Mouse (Mus musculus) midbrain, embryonic 11.5 days (tissue): ENCODE measurements around the gene Sorcs2. TPM values are rescaled to one million over a fixed set of nuclear protein-coding genes. Genes with fewer than 3 reads are reported as not detected.

Experiments
- ATAC-seq: fragments of 200-750 bp; cut with Nextera tagmentation; 2 replicates; pipeline ENCODE4 v1.8.0; 2017; ENCODE audit warnings: moderate TSS enrichment, moderate library complexity; ENCODE audit not compliant: low FRiP score
- DNase-seq: peaks from one replicate; pipeline ENCODE4 v3.0.0; 2015; ENCODE audit warnings: low spot score; ENCODE audit errors: missing footprints
- H3K27ac ChIP-seq: fragments of 300-500 bp; sonication (generic); 2 replicates; pipeline ENCODE4 v1.5.1; 2014; ENCODE audit warnings: low read depth, low read length
- H3K27me3 ChIP-seq: fragments of 300-500 bp; sonication (generic); 2 replicates; pipeline ENCODE4 v1.6.1; 2014; ENCODE audit warnings: mild to moderate bottlenecking, low read length, moderate library complexity, mixed read lengths; ENCODE audit not compliant: control insufficient read depth, insufficient read depth
- H3K36me3 ChIP-seq: fragments of 300-500 bp; sonication (generic); 2 replicates; pipeline ENCODE4 v1.6.1; 2014; ENCODE audit warnings: mild to moderate bottlenecking, low read length, moderate library complexity, mixed read lengths; ENCODE audit not compliant: control insufficient read depth, insufficient read depth
- H3K4me1 ChIP-seq: fragments of 300-500 bp; sonication (generic); 2 replicates; pipeline ENCODE4 v1.6.1; 2014; ENCODE audit warnings: low read length; ENCODE audit not compliant: control insufficient read depth, insufficient read depth
- H3K4me2 ChIP-seq: fragments of 300-500 bp; sonication (generic); 2 replicates; pipeline ENCODE4 v1.6.1; 2014; ENCODE audit warnings: mild to moderate bottlenecking, moderate library complexity
- H3K4me3 ChIP-seq: fragments of 300-500 bp; sonication (generic); 2 replicates; pipeline ENCODE4 v1.5.1; 2014; ENCODE audit warnings: low read depth, low read length
- H3K9ac ChIP-seq: fragments of 300-500 bp; sonication (generic); 2 replicates; pipeline ENCODE4 v1.6.1; 2014; ENCODE audit warnings: low read length
- H3K9me3 ChIP-seq: fragments of 300-500 bp; sonication (generic); 2 replicates; pipeline ENCODE4 v1.6.1; 2016; ENCODE audit warnings: low read length; ENCODE audit not compliant: control insufficient read depth
- WGBS: fragments of 180-500 bp; shearing (Covaris S2); extraction: QIAGEN DNeasy Blood & Tissue Kit; methylation state at CpG from one replicate; pipeline ENCODE4 v1.1.7; 2014; 5-methylcytosine and 5-hydroxymethylcytosine counted together
- polyA plus RNA-seq: library from polyadenylated mRNA; unstranded; fragments of >200 nt; fragmentation: Nextera tagmentation; extraction: Ambion mirVana; gene quantifications from 2 replicates; pipeline ENCODE4 v1.2.1, GENCODE M21; 2014

The Sorcs2 gene
- polyA plus RNA-seq, 1 experiment from 2014 or later = 7.3 TPM

DNA sequence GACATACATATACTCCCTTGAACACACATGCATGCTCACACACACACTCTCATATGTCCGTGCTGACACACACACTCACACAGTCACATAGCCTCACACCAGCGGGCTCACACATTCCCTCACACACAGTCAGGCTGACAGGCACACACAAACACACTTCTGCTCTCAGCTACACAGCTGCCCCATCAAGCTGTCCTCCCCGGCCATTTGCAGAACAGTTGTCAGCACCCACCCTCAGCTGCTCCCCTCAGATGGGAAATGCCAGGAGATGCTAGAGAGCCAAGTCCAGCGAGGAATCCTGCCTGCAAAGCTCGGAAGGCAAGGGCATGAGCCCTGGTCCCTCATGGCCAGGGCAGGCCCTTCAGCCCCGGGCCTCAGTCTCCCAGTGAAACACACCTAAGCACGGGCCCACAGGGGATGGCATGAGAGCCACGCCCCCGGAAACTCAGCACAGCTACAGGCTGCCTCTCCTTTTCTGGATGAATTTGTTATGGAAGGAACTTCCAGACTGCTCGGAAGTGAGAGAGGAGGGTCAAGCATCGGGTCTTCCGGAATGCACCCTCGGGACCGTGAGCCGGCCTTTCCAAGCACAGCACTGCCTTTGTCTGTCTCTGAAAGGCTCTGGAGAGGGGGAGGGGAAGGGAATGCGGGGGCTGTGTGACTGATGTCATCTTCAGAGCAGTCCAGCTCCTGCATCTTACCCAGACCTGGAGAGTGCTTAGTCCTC, 84.4 kb downstream of the Sorcs2 start:
- Histone ChIP-seq H3K4me3 (no peak overlapping the region), H3K27ac (peak overlapping the region; percentile 50), H3K4me1 (peaks cover 15% of the 10 kb centered on the region), H3K27me3 (no peaks in the 10 kb centered on the region), H3K36me3 (no peaks in the 10 kb centered on the region), H3K9me3 (no peaks in the 10 kb centered on the region), H3K4me2 (peak overlapping the region; percentile 6; the same call in 1 of the 2 replicates), H3K9ac (peak overlapping the region; percentile 50)
- ATAC-seq = peak; percentile 83
- 29% methylated on average over 16 of the region's 16 CpGs for WGBS
- DNase-seq = peak; percentile 91

DNA sequence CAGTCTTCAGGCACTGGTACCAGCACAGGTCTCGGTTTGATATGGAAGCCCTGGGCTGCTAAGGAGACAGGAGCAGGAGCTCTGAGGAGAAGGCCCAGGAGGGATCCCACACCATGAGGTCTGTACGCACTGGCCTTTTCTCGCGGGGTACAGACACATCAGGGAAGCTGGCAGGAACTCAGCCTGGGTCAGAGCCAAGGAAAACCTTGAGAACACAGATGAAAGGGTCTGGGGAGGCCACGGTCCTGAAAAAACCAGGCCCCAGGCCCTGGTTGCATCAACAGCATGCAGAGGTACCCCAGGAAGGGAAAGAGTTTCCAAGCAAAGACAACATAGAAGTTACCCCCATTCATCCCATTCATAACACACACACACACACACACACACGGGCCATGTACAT, 85.0 kb downstream of the Sorcs2 start:
- Histone ChIP-seq H3K4me1 (peaks cover 15% of the 10 kb centered on the region), H3K9me3 (no peaks in the 10 kb centered on the region), H3K9ac (no peak overlapping the region), H3K36me3 (no peaks in the 10 kb centered on the region), H3K27me3 (no peaks in the 10 kb centered on the region), H3K4me3 (no peak overlapping the region), H3K4me2 (no peak overlapping the region), H3K27ac (no peak overlapping the region; the same call in 1 of the 2 replicates)
- DNase-seq (peak; percentile 83), ATAC-seq (no peak)
- 83% methylated on average over 6 of the region's 6 CpGs for WGBS

DNA sequence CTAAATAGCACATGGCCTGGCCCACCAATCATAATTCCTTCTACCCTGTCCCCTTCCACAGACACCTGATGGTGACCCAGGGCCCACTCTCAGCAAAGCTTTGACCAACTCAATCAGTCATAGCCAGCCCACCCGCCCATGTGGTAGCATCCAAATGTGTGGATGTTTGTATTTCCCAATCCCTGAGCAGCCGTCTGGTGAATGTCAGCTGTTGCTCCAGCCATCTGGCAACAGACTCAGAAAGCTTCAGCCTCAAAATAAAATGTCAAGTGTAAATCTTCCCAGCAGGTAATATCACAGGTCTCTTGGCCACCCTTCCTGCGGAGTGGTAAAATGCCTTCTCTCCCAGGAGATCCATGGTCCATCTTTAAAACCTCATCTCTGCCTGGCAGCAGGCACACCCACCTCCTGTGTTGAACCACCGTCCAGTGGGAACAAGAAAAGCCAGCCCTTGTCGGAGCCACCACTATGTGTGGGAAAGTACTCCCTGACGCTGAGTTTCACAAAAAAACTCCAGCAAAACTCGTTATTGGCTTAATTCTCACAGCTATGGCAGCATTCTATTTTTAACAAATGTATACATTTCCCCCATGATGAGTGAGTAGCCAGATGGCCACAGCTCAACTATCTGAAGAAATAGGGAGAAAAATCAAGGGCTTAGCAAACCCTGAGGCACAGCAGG, 93.5 kb downstream of the Sorcs2 start:
- 82% methylated on average over 7 of the region's 7 CpGs for WGBS
- no peaks in the 10 kb centered on the region for H3K36me3 ChIP-seq
- peak; percentile 69 for DNase-seq

DNA sequence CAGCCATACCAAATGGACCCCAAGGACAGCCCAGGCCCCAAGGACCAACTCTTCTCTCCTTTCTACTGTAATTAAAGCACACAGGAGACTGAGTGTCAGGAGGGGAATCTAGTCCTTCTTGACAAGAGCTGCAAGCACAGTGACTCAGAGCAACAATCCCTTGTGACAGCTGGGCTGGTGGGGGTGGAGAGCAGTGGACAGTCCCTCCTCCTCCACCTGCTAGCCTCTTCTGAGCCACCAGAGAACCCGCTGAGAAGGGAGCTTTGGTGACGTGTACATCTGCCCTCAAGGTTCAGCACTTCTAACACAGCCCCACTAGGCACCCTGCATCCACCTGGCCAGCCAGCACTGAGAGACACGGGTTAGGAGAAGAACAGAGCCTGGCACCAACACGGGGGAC, 96.8 kb downstream of the Sorcs2 start:
- Histone ChIP-seq H3K4me3 (no peak overlapping the region), H3K27me3 (no peaks in the 10 kb centered on the region), H3K9ac (no peak overlapping the region), H3K9me3 (no peaks in the 10 kb centered on the region), H3K27ac (no peak overlapping the region), H3K4me2 (no peak overlapping the region), H3K4me1 (no peaks in the 10 kb centered on the region), H3K36me3 (no peaks in the 10 kb centered on the region)
- ATAC-seq (no peak), DNase-seq (no peak)
- 69% methylated on average over 4 of the region's 4 CpGs for WGBS

More for the DNA sequence above, 93.5 kb downstream of the Sorcs2 start:
- Histone ChIP-seq H3K27me3 (no peaks in the 10 kb centered on the region), H3K4me2 (no peak overlapping the region), H3K4me3 (no peak overlapping the region), H3K4me1 (no peaks in the 10 kb centered on the region), H3K27ac (no peak overlapping the region), H3K9me3 (no peaks in the 10 kb centered on the region), H3K9ac (no peak overlapping the region)
- no peak for ATAC-seq

DNA sequence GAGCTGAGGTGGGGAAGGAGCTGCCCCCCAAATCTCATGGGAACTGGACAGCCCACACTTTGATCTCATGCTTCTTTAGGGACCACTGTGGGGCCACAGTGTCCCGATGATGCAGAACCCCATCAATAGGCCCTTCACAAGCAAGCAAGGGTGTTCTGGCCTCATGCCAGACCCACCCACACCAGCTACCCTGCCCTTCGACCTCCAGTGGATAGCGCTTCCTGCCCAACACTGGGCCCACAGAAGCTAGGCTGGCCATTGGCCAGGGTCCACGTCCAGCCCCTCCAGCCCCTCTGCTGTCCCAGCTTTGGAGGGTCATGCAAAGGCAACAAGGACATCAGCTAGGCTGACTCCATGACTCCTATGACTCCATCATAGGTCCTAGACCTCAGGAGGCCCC, 99.9 kb downstream of the Sorcs2 start:
- H3K4me3 ChIP-seq = no peak overlapping the region
- no peaks in the 10 kb centered on the region for H3K9me3 ChIP-seq
- no peak overlapping the region for H3K27ac ChIP-seq
- DNase-seq = peak; percentile 53
- no peaks in the 10 kb centered on the region for H3K4me1 ChIP-seq
- H3K4me2 ChIP-seq = no peak overlapping the region
- H3K36me3 ChIP-seq = no peaks in the 10 kb centered on the region
- 88% methylated on average over 4 of the region's 4 CpGs for WGBS
- no peak for ATAC-seq
- H3K27me3 ChIP-seq = no peaks in the 10 kb centered on the region
- no peak overlapping the region for H3K9ac ChIP-seq

DNA sequence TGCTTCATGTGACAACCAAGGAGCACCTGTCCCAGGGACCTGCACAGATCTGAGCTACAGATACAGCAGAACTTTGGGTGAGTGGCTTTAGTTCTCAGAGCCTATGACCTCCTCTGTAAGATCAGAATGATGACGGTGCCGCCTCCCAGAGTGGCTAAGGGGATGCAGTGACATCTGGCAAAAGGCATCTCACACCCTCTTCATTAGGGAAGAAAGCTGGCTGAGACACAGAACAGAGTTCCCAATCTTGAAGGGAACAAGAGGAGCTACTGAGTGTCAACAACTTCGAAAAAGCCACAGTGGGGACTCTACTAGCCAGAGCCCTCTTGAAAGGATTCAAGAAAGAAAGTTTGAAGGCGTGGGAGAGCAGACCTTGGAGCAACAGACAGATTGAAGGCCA, 100.7 kb downstream of the Sorcs2 start:
- H3K9ac ChIP-seq = no peak overlapping the region
- DNase-seq = peak; percentile 35

DNA sequence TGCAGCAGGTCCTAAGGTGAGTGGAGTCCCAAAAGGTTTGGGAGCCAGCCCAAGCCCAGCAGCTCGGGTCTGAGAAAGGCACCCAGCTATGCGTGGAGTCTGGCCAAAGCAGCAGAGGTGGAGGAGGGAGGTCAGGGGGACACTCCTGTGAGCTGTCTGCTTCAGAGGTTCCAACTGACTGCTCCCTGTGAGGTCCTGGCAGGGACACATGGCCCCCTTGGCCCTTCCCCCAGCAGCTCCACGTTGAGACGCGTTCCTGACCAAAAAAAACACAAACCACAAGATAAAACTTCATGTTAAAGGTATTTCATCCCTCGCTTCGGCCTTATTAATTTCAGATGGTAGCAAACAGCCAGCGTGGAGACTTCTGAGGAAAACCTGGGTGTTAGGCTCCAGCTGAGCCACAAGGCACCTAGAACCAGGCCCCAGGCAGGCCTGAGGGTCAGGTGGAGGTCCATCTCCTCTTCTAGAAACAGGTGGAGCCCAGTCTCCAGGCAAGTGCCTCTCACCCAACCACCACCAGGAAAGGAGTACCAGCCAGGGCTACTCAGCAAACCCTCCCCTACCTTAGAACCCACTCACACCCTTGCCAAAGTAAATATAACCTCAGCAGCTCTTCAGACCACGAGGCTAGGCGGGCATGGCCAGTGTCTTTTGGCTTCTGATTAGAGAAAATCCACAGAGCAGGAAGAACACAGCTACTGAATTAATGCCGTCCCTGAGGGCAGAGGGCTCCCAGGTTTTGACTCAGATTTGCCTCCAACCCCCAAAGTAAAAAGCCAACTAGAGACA, 104.6 kb downstream of the Sorcs2 start:
- DNase-seq (peak; percentile 62), ATAC-seq (no peak)
- 71% methylated on average over 11 of the region's 11 CpGs for WGBS
- H3K36me3 ChIP-seq = no peaks in the 10 kb centered on the region
- no peaks in the 10 kb centered on the region for H3K4me1 ChIP-seq
- H3K9ac ChIP-seq = no peak overlapping the region
- H3K27me3 ChIP-seq = no peaks in the 10 kb centered on the region
- no peak overlapping the region for H3K27ac ChIP-seq
- no peaks in the 10 kb centered on the region for H3K9me3 ChIP-seq
- H3K4me3 ChIP-seq = no peak overlapping the region
- H3K4me2 ChIP-seq = no peak overlapping the region

More for the DNA sequence above, 100.7 kb downstream of the Sorcs2 start:
- H3K36me3 ChIP-seq = no peaks in the 10 kb centered on the region
- 75% methylated on average over 4 of the region's 4 CpGs for WGBS
- no peaks in the 10 kb centered on the region for H3K27me3 ChIP-seq
- H3K9me3 ChIP-seq = no peaks in the 10 kb centered on the region
- ATAC-seq = no peak
- H3K4me1 ChIP-seq = no peaks in the 10 kb centered on the region
- H3K27ac ChIP-seq = no peak overlapping the region
- H3K4me2 ChIP-seq = no peak overlapping the region
- H3K4me3 ChIP-seq = no peak overlapping the region

DNA sequence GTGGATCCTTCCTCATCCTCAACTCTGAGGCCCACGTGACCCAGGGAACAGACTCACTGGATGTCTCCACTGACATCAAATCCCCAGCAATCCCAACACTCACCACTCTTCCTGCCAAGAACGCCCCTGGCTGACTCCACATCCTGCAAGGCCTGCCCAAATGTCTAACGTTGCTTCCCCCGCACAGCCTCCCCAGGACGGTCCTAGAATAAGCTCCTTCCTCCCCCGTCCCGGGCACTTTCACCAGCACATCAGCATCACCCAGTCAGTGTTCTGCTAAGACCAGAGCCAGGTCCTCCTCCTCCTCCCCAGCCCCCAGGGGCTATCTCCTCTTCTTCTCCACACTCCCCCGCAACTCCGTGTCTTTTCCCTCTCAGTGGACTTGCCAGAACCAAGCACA, 105.6 kb downstream of the Sorcs2 start:
- Histone ChIP-seq H3K27me3 (no peaks in the 10 kb centered on the region), H3K27ac (no peak overlapping the region), H3K4me1 (no peaks in the 10 kb centered on the region), H3K9me3 (no peaks in the 10 kb centered on the region), H3K4me3 (no peak overlapping the region), H3K4me2 (no peak overlapping the region), H3K9ac (no peak overlapping the region), H3K36me3 (no peaks in the 10 kb centered on the region)
- ATAC-seq (no peak), DNase-seq (peak; percentile 37)
- 81% methylated on average over 9 of the region's 9 CpGs for WGBS

DNA sequence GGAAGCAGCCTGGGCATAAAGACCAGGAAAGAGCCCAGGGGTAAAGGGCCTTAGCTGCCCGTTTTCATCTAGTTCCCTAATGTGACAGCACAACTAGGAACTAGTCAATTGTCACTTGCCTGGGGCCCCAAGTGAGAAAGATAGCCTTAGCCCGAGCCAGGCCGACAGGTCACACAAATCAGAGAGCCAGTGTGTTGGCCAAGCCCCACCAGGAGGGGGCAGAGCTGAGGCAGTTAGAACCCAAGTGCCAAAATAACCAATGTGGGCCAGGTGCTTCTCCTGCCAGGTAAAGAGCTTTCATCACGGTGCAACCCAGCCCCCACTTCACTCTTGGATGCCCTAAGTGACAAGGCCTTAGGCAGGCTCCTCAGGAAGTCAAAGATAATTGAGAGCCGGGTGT, 106.7 kb downstream of the Sorcs2 start:
- H3K27ac ChIP-seq = no peak overlapping the region
- no peak overlapping the region for H3K4me3 ChIP-seq
- no peaks in the 10 kb centered on the region for H3K9me3 ChIP-seq
- no peaks in the 10 kb centered on the region for H3K27me3 ChIP-seq
- no peak for ATAC-seq
- H3K4me1 ChIP-seq = no peaks in the 10 kb centered on the region
- DNase-seq = peak; percentile 80
- WGBS = 48% methylated on average over 5 of the region's 5 CpGs
- no peaks in the 10 kb centered on the region for H3K36me3 ChIP-seq
- no peak overlapping the region for H3K4me2 ChIP-seq
- no peak overlapping the region for H3K9ac ChIP-seq
